Mouse (Mus musculus): ENCODE results near the gene Map3k1.

Gene Map3k1

GRCm38 (mm10) chr13:111791596-111791995, 17.2 kb downstream of the Map3k1 start:
- no peak for DNase-seq (ENCODE audit: low spot score)

- no peak for DNase-seq (ENCODE audit: low spot score)
These were observed 19.2 kb downstream of the Map3k1 start for GRCm38 (mm10) chr13:111789420-111790065.

GRCm38 (mm10) chr13:111788882-111789281, 19.9 kb downstream of the Map3k1 start:
- no peak for DNase-seq (ENCODE audit: low spot score)

- DNase-seq (ENCODE audit: low spot score): peak; percentile 80
These were observed 20.8 kb downstream of the Map3k1 start for GRCm38 (mm10) chr13:111787857-111788619.

- DNase-seq (ENCODE audit: low spot score): no peak
These were observed 22.2 kb downstream of the Map3k1 start for GRCm38 (mm10) chr13:111786584-111786983.

- no peak for DNase-seq (ENCODE audit: low spot score)
These were observed 25.3 kb downstream of the Map3k1 start for GRCm38 (mm10) chr13:111783451-111783850.

GRCm38 (mm10) chr13:111779471-111779870, 29.3 kb downstream of the Map3k1 start:
- no peak for DNase-seq (ENCODE audit: low spot score)

- no peak for DNase-seq (ENCODE audit: low spot score)
These were observed 30.2 kb downstream of the Map3k1 start for GRCm38 (mm10) chr13:111778606-111779005.

GRCm38 (mm10) chr13:111777865-111778264, 30.9 kb downstream of the Map3k1 start:
- DNase-seq (ENCODE audit: low spot score): no peak

- DNase-seq (ENCODE audit: low spot score): no peak
These were observed 31.6 kb downstream of the Map3k1 start for GRCm38 (mm10) chr13:111777179-111777578.

- DNase-seq (ENCODE audit: low spot score): no peak
These were observed 36.7 kb downstream of the Map3k1 start for GRCm38 (mm10) chr13:111772075-111772474.

- DNase-seq (ENCODE audit: low spot score): peak; percentile 54
These were observed 37.6 kb downstream of the Map3k1 start for GRCm38 (mm10) chr13:111771232-111771631.

GRCm38 (mm10) chr13:111770776-111771175, 38.0 kb downstream of the Map3k1 start:
- no peak for DNase-seq (ENCODE audit: low spot score)

GRCm38 (mm10) chr13:111762526-111762925, 46.3 kb downstream of the Map3k1 start:
- DNase-seq (ENCODE audit: low spot score): no peak

GRCm38 (mm10) chr13:111756986-111757385, 51.8 kb downstream of the Map3k1 start:
- no peak for DNase-seq (ENCODE audit: low spot score)

- no peak for DNase-seq (ENCODE audit: low spot score)
These were observed 52.9 kb downstream of the Map3k1 start for GRCm38 (mm10) chr13:111755937-111756336.

GRCm38 (mm10) chr13:111755377-111755776, 53.4 kb downstream of the Map3k1 start:
- no peak for DNase-seq (ENCODE audit: low spot score)

- DNase-seq (ENCODE audit: low spot score): no peak
These were observed 55.5 kb downstream of the Map3k1 start for GRCm38 (mm10) chr13:111753321-111753720.

GRCm38 (mm10) chr13:111748301-111749062, 60.3 kb downstream of the Map3k1 start:
- DNase-seq (ENCODE audit: low spot score): no peak

GRCm38 (mm10) chr13:111746831-111747230, 62.0 kb downstream of the Map3k1 start:
- no peak for DNase-seq (ENCODE audit: low spot score)

- DNase-seq (ENCODE audit: low spot score): no peak
These were observed 63.6 kb downstream of the Map3k1 start for GRCm38 (mm10) chr13:111745216-111745615.

- no peak for DNase-seq (ENCODE audit: low spot score)
These were observed 64.4 kb downstream of the Map3k1 start for GRCm38 (mm10) chr13:111744233-111745000.
